Mouse (Mus musculus) layer of hippocampus, adult 9-11 months (tissue): ENCODE measurements around the gene Kcne2.

Experiments used
- DNase-seq: peaks from one replicate; pipeline ENCODE4 v3.0.0; 2022

Gene Kcne2

DNA sequence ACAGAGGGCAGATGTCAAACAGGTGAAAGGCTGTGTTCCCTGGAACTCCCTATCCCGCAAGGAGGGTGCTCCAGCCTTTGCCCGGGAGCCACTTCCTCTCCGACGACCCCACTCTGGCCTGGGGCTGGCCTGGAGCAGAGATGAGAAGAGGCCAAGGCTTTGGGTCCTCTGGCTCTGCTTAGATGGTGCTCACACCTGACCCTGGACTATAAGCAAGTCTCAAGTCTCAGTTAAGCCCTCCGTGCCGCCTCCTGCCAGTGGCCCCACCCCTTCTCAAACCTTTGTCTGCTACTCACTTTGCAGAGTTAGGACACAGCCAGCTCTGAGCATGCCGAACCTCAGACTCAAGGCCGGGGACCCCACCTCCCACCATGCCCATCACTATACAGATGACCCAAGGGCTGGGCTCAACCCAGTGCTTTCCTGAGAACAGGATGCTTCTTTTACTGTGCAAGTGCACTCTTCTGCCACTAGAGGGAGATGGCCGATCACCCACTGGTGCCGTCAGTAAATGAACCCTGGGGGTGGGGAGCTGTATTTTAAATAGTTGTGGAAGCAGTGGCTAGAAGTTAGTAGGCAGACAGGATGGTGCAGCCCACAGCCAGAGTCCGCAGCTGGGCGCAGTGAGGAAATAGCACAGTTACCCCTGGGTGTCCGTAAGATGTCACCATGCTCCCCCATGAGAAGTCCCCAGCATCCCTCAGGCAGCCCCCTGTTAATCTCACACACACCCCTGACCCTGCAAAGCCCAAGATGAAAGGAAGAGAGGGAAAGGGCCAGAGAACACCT, 22.0 kb downstream of the Kcne2 start:
- DNase-seq, result peak; percentile 20

DNA sequence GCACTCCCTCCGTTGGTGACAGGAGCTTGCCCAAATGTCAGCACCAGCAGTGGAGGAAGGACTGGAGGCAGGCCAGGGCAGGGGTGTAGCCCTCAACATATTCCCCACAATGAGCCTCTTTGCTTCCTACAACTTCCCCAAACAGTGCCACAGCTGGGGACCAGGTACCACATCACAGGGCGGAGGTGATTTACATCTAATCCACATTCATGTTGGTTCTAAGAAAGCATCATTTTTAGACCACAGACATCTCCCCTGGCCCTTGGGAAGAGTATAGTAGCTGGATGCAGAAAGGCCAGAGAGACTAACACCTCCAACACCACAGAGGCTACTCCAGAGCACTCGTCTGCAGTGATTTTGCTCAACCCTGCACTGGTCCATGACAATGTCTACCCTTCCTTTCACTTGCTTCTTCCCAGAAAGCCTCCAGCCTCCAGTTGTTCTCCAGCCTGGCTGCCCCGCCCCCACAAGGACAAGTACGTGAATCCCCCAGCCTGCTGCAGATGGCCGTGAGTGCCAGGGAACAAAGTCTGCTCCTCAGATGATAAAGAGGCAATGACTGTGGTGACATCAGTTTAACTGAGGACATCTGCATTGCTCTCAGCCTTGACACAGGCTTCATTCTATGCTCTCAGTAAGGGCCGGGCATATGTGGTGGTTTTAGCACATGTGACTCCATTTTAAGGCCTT, 24.0 kb downstream of the Kcne2 start:
- DNase-seq, result no peak

DNA sequence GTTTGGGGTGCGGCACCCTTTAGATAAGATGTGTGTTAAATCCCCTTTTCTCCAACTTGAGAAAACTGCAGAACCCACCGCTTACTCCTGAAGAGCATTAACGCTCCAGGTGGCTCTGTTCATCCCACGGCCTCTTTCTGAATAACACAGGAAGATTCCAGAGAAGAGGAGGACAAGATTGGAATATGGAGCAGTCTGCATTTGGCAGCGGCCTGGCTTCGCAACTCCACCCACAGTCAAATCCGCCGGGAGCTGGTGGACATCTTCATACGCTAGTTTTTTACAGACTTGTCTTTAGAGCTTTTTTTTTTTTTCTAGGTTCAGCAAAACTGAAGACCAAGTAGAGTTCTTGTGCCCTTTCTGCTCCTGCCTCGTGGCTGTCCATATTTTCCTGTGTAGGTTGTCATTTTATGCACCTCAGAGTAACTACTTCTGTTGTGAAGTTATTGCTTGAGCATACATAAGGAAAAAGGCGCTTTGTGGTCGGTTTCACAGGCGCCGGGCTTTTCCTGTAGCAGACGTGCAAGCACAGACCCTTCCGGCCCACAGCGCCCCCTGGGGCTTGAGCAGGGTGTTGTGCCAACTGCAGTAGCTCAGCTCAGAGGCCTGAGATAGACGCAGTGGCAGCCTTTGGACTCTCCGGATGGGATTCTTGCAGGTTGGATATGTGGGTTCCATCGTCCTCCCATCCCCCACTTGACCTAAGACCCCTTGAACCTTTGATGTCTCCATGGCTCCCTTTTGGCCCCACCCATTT, 27.3 kb downstream of the Kcne2 start:
- no peak for DNase-seq

DNA sequence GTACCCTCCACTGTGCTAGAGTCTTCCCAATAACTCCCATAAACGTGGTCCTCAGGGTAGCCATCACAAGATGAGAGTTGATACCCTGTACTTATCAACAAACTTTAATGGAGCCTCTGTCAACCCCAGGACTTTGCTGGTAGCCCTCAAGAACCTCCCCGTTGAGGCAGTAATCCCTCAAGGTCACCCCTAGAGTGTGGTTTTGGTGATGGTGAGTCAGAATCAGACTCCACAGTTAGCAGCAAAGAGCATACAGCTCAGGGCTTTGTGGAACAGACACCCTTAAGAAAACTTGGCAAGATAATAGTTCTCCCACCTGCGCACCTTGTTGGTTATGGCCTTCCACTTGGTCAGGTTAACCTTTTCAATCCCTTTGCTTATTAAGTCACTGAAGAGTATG, 28.2 kb downstream of the Kcne2 start:
- no peak for DNase-seq

DNA sequence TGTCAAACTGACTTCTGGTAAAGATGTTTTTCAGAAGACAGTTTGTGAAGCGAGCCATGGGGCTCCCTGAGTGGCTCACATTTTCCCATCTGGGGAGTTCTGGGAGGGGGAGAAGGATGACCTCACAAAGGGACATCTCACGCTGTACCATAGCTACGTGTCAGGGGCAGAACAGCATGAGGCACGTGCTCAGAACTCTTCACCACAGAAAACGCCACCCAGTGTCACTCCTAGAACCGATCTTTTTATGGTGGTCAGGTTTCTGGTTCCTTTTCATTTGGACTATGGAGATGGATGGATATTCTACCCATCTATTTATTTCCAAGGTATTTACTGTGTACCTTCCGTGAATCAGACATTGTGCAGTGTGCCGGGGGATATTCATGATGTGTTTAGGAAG, 29.2 kb downstream of the Kcne2 start, which contains the start of gene Fam243:
Fam243 (minus strand) TSS at position 101 of the 400 bp plus-strand sequence.
- DNase-seq, result no peak

DNA sequence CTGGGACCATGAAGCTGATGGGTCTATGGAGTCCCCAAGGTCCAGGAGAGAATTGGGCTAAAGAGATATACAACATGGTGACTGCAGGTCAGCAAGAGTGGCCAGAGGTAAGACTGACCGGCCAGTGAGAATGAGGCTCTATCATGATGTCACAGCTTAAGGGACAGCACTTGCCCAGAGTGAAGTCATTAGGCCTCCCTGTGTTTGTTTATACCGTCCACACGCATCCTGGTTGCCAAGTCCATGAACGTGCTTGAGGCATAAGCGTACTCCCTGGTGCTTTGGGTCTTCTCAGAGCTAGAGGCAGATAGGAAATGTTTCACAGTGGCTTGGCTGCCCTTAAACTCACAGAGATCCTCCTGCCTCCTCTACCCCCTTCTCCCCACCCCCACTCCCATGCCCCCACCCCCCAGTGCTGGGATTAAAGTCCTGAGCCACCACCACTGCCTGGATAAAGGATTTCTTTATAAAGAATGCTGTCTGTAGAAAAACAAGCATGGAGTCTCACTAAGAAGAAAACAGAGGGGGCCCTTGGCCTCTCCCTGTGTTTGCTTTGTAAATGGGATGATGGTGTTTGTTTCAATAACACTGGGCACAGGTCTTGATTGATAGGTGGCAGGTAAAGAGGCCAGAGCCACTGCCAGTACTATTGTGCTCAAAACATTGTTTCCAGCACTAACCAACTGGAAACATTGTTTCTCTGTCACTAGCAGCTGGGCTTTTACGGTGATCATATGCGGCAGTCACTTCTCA, 32.3 kb downstream of the Kcne2 start:
- DNase-seq, result no peak

DNA sequence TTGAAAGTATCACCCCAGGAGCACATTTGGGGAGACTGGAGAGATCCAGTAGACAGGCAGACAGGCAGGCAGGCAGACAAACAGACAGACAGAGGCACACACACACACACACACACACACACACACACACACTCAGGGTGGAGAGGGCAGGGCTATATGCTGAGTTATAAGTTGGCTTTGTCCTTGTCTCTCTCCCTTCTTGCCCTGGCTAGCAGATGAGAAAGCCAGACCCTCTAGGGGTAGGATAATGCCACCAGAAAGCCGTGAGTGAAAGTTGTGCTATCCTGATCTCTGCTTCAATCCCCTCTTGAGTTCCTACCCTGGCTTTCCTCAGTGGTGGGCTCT, 32.8 kb downstream of the Kcne2 start:
- no peak for DNase-seq

DNA sequence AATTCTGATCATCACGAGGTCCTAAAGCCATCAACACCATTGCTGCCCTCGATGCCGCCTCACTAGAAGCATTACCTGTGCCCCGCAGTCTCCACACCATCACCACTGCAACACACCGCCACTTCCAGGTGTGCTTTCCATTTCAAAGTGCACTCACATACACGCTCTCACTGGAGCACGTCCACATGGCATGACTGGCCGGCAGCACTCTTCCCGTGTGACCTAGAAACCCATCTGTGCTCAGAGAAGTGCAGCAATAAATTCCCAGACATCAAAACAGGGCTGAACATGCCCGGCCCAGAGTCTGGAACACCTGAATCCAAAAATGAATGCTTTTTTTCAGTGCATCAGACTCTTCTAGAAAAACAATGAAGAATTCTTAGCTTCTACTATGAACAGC, 35.7 kb downstream of the Kcne2 start:
- DNase-seq, result no peak

DNA sequence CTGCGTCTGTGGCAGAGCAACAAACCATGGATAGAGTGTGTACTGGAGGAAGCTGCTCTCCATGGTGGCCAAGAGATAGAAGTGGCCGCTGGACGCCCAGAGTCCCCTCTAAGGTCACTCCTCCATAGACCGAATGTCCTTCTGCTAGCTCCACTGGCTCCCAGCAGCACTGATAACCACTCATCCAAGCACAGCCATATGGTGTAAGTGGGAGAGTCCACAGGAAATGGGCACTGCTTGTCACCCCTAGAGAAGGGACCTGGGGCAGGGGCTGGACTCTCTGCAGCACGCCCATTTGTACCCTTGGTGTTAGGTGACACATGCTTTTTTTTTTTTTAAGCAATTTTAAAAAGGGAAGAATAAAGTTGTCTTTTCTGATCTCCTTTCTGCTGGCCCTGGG, 38.8 kb downstream of the Kcne2 start:
- no peak for DNase-seq

DNA sequence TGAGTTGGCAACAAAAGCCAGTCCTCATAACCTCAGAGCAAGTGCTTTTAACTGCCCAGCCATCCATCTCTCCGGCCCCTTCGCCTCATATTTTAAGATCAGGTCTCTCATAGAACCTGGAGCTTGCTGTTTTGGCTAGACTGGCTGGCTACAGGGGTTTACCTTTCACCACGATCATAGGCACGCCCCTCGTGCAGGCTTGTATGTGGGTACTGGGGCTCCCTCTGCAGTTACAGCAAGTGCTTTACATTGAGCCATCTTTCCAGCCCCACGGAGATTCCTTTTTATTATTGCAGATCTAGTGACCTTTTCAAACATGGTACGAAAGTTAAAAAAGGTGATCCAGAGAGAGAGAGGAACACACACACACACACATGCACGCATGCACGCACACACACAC, 42.4 kb downstream of the Kcne2 start:
- DNase-seq, result no peak

DNA sequence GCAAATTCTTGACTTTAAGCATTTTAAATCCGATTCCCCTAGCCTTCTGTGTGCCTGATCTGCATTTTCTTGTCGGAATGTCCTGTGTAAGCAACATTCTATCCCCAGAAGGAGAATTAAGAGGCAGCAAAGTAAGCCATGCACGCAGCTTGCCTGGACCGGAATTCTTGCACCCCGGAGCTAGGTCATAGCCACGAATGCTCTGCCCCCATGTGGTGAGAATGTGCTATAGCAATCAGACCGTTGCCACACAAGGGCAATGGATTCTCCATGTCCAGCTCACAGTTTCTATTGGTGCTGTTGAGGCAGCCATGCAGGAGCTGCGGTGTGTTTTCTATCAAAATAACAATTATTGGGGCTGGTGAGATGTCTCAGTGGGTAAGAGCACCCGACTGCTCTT, 44.1 kb downstream of the Kcne2 start:
- peak; percentile 38 for DNase-seq

DNA sequence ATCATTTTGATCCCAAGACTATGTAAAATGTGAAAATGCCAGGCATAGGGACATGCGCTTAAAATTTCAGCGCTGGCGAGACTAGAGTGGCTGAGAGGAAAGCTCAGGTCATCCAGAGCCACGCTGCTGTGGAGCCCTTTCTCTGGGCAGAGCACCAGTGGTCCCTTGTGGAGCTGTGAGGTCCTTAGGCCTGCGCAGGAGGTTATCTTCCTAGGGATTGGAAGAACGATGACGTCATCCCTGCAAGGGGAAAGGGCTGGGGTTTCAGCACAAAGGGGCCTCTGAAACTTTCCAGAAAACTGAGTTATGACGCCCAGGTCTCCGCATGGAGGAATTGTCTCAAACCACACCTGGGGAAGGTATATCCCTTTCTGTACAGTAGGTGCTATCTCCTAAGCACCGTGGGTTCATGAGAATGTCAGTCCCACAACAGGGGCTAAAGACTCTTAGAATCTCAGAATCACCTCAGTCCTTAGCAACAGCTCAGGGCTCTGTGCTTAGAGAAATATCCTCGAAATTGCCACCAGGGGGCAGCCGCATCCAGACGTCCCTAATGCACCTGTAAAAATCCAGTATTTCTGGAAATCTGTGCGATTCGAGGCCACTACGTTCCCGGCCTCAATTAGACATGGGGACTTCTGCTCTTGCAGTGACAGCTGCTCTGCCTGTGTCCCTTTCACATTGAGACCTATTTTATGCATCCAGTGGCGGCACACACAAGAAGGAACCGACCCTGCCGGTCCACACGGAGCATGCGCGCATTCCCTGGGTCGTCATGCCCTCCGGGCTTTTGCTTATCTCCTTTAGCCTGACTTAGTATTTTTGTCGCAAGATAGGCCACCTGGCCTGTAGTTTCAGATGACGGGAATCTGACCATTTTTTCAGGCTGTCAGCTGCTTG, 48.7 kb downstream of the Kcne2 start:
- peak; percentile 20 for DNase-seq

DNA sequence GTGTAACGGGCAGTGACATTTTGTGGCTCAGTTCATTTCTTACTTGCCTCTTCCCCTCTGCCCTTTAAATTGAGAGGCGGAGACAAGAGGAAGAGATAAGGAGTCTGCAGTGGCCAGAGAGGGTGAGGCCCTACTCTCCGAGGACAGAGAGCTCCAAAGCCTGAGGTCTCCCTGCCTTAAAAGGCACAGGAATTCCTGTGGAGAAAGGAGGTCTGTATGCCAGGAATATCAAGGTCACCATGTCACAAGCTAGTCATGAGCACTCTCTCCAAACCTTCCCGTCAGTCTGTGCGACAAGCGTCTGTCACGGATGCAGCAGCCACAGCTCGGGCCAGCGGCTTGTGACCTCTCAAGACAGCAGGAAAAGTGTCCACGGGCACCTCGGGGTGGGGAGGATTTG, 53.0 kb downstream of the Kcne2 start:
- no peak for DNase-seq

DNA sequence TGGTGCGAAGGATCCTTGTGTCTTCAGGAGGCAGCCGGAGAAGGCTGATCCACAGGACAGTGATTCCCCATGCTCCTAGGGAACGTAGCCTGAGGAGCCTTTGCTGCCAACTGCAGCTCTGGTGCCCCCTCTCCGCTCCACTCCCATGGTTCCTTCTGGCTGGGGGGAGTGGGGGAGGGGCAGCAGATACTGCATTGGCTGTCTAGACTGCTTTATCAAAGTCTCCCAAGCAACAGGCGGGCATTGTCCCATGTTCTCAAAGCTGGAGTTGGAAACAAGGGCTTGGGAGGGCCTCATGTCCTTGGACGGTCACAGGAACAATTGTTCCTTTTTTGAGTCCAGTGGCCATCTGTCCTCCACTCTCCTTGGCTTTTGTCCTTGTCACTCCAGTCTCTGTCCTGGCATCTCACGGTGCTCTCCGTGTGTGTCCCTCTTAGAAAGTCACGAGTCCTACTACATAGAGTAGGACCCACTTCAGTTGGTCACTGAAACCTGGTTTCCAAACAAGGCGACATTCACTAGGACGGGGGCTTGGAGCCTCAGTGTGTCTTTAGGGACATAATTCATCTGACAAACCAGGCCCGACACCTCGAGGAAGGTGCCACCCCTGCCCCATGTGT, 54.2 kb downstream of the Kcne2 start:
- no peak for DNase-seq
